Mouse (Mus musculus) myocyte (in vitro differentiated cells): ENCODE data around the gene Rbm28. TPM values are rescaled to one million over a fixed set of nuclear protein-coding genes. Genes with fewer than 3 reads are reported as not detected.

Experiments used
- H3K27me3 ChIP-seq: one replicate; pipeline ENCODE4 v1.6.1; 2011; ENCODE audit not compliant: control insufficient read depth, insufficient read depth, insufficient read length
- H3K36me3 ChIP-seq: one replicate; pipeline ENCODE4 v1.6.1; 2011; ENCODE audit not compliant: control insufficient read depth, insufficient read depth
- H3K4me2 ChIP-seq: one replicate; pipeline ENCODE4 v1.6.1; 2011; ENCODE audit warnings: low read depth, control low read depth
- H3K4me3 ChIP-seq: one replicate; pipeline ENCODE4 v1.5.1; 2011; ENCODE audit warnings: mild to moderate bottlenecking, control low read depth, moderate library complexity
- H3K79me2 ChIP-seq: one replicate; pipeline ENCODE4 v1.6.1; 2011; ENCODE audit not compliant: control insufficient read depth, insufficient read depth
- H3ac ChIP-seq: one replicate; pipeline ENCODE4 v1.6.1; 2011; ENCODE audit not compliant: control insufficient read depth, insufficient read length
- CEBPB ChIP-seq: IDR thresholded peaks from 2 replicates; pipeline ENCODE4 v1.6.1; 2011; ENCODE audit warnings: mild to moderate bottlenecking, moderate library complexity; ENCODE audit not compliant: poor library complexity, insufficient read depth, severe bottlenecking
- E2F4 ChIP-seq: IDR thresholded peaks from one replicate; pipeline ENCODE4 v1.6.1; 2011; ENCODE audit warnings: mild to moderate bottlenecking, control low read depth, moderate library complexity; ENCODE audit not compliant: insufficient read depth
- MAX ChIP-seq: IDR thresholded peaks from one replicate; pipeline ENCODE4 v1.6.1; 2011; ENCODE audit warnings: low read depth, mild to moderate bottlenecking, control low read depth
- MYOD1 ChIP-seq, 3 experiments: IDR thresholded peaks; one replicate each; pipeline ENCODE4 v1.6.1; 2011; ENCODE audit warnings: control low read depth in 2 of 3, low read depth in 2 of 3, mild to moderate bottlenecking in 2 of 3, moderate library complexity in 1 of 3; ENCODE audit not compliant: insufficient read length in 2 of 3, control insufficient read depth in 1 of 3
- MYOG ChIP-seq, 3 experiments: IDR thresholded peaks; one replicate each; pipeline ENCODE4 v1.6.1; 2011; ENCODE audit warnings: control low read depth in 2 of 3, low read depth in 2 of 3, mild to moderate bottlenecking in 2 of 3; ENCODE audit not compliant: insufficient read length in 2 of 3, control insufficient read depth in 1 of 3, insufficient read depth in 1 of 3
- POLR2A ChIP-seq: IDR thresholded peaks from one replicate; pipeline ENCODE4 v1.6.1; 2011; ENCODE audit warnings: low read depth, mild to moderate bottlenecking, control low read depth, moderate library complexity; ENCODE audit not compliant: insufficient read length
- POLR2AphosphoS2 ChIP-seq: IDR thresholded peaks from one replicate; pipeline ENCODE4 v1.6.1; 2011; ENCODE audit warnings: low read depth, control low read depth; ENCODE audit not compliant: insufficient read length
- REST ChIP-seq: IDR thresholded peaks from one replicate; pipeline ENCODE4 v1.6.1; 2011; ENCODE audit warnings: mild to moderate bottlenecking, control low read depth, moderate library complexity; ENCODE audit not compliant: insufficient read depth, insufficient read length
- SRF ChIP-seq: IDR thresholded peaks from one replicate; pipeline ENCODE4 v1.6.1; 2011; ENCODE audit warnings: low read depth; ENCODE audit not compliant: control insufficient read depth, insufficient read length
- TCF12 ChIP-seq: IDR thresholded peaks from one replicate; pipeline ENCODE4 v1.6.1; 2011; ENCODE audit warnings: mild to moderate bottlenecking, control low read depth; ENCODE audit not compliant: poor library complexity, insufficient read depth, severe bottlenecking
- TCF3 ChIP-seq: IDR thresholded peaks from one replicate; pipeline ENCODE4 v1.6.1; 2011; ENCODE audit warnings: low read depth, control low read depth; ENCODE audit not compliant: insufficient read length
- USF1 ChIP-seq: IDR thresholded peaks from one replicate; pipeline ENCODE4 v1.6.1; 2011; ENCODE audit warnings: low read depth, mild to moderate bottlenecking, control low read depth, moderate library complexity
- polyA plus RNA-seq: library from polyadenylated mRNA; unstranded; fragments of >200 nt; fragmentation: generic; extraction: Trizol; gene quantifications from one replicate; pipeline ENCODE4 v1.2.1, GENCODE M21; 2012; ENCODE audit warnings: missing spikeins

Gene Rbm28
- polyA plus RNA-seq, 1 experiment: 16.2 TPM

GRCm38 (mm10) chr6:29160786-29161185 is 4.0 kb downstream of the Rbm28 start:
- H3K4me2 ChIP-seq: no peak overlapping the region
- H3K36me3 ChIP-seq: peaks cover 39% of the 10 kb centered on the region
- peaks cover 28% of the 10 kb centered on the region for H3K79me2 ChIP-seq
- H3K4me3 ChIP-seq: no peak overlapping the region
- no peaks in the 10 kb centered on the region for H3K27me3 ChIP-seq
- TF ChIP-seq MYOD1 (IDR thresholded peaks at IDR 0.05; ENCODE audit: control insufficient read depth in 1 of 3, insufficient read length in 2 of 3, low read depth in 2 of 3) (no peak), REST (no peak), TCF3 (no peak), POLR2AphosphoS2 (no peak), TCF12 (no peak), MAX (no peak), SRF (no peak), MYOG (IDR thresholded peaks at IDR 0.05; ENCODE audit: control insufficient read depth in 1 of 3, insufficient read depth in 1 of 3, insufficient read length in 2 of 3, low read depth in 2 of 3) (no peak), USF1 (no peak), CEBPB (no peak), E2F4 (no peak), POLR2A (no peak)
- H3ac ChIP-seq: no peak overlapping the region

GRCm38 (mm10) chr6:29156326-29156725 is 8.5 kb downstream of the Rbm28 start:
- H3K27me3 ChIP-seq: no peaks in the 10 kb centered on the region
- H3ac ChIP-seq: no peak overlapping the region
- peaks cover 2% of the 10 kb centered on the region for H3K79me2 ChIP-seq
- TF ChIP-seq TCF12: no peak
- TF ChIP-seq MAX: no peak
- TF ChIP-seq MYOD1 (IDR thresholded peaks at IDR 0.05; ENCODE audit: control insufficient read depth in 1 of 3, insufficient read length in 2 of 3, low read depth in 2 of 3): no peak
- no peak for TF ChIP-seq CEBPB
- TF ChIP-seq E2F4: no peak
- no peak for TF ChIP-seq USF1
- no peak for TF ChIP-seq MYOG (IDR thresholded peaks at IDR 0.05; ENCODE audit: control insufficient read depth in 1 of 3, insufficient read depth in 1 of 3, insufficient read length in 2 of 3, low read depth in 2 of 3)
- TF ChIP-seq TCF3: no peak
- no peak for TF ChIP-seq SRF
- no peak for TF ChIP-seq POLR2AphosphoS2
- no peak for TF ChIP-seq POLR2A
- TF ChIP-seq REST: no peak
- H3K4me3 ChIP-seq: no peak overlapping the region
- H3K36me3 ChIP-seq: peaks cover 70% of the 10 kb centered on the region
- H3K4me2 ChIP-seq: no peak overlapping the region

GRCm38 (mm10) chr6:29150001-29150400 is 14.8 kb downstream of the Rbm28 start:
- Histone ChIP-seq H3K79me2 (no peaks in the 10 kb centered on the region), H3K27me3 (no peaks in the 10 kb centered on the region), H3K4me2 (no peak overlapping the region), H3ac (no peak overlapping the region), H3K4me3 (no peak overlapping the region), H3K36me3 (peaks cover 33% of the 10 kb centered on the region)
- TF ChIP-seq MYOD1 (IDR thresholded peaks at IDR 0.05; ENCODE audit: control insufficient read depth in 1 of 3, insufficient read length in 2 of 3, low read depth in 2 of 3) (no peak), POLR2A (no peak), USF1 (no peak), REST (no peak)

GRCm38 (mm10) chr6:29147407-29148010 is 17.3 kb downstream of the Rbm28 start:
- no peak overlapping the region for H3ac ChIP-seq
- TF ChIP-seq TCF12 (no peak), MAX (no peak), E2F4 (no peak), SRF (no peak), REST (no peak), TCF3 (no peak), USF1 (no peak), POLR2A (no peak)
- no peak overlapping the region for H3K4me2 ChIP-seq
- no peak overlapping the region for H3K4me3 ChIP-seq
- H3K36me3 ChIP-seq: peaks cover 20% of the 10 kb centered on the region
- no peaks in the 10 kb centered on the region for H3K27me3 ChIP-seq
- no peaks in the 10 kb centered on the region for H3K79me2 ChIP-seq

- Histone ChIP-seq H3K27me3 (no peaks in the 10 kb centered on the region), H3K79me2 (no peaks in the 10 kb centered on the region), H3K36me3 (peaks cover 15% of the 10 kb centered on the region), H3K4me3 (no peak overlapping the region), H3K4me2 (no peak overlapping the region), H3ac (no peak overlapping the region)
- TF ChIP-seq SRF (no peak), USF1 (no peak), REST (no peak), TCF3 (no peak), CEBPB (no peak), MYOD1 (IDR thresholded peaks at IDR 0.05; ENCODE audit: control insufficient read depth in 1 of 3, insufficient read length in 2 of 3, low read depth in 2 of 3) (no peak), TCF12 (no peak), MYOG (IDR thresholded peaks at IDR 0.05; ENCODE audit: control insufficient read depth in 1 of 3, insufficient read depth in 1 of 3, insufficient read length in 2 of 3, low read depth in 2 of 3) (no peak), POLR2AphosphoS2 (no peak), MAX (no peak), POLR2A (no peak), E2F4 (no peak)
Observed at GRCm38 (mm10) chr6:29146641-29147040, 18.2 kb downstream of the Rbm28 start.
